Mouse (Mus musculus): ENCODE results near the gene Fam193b.

DNA sequence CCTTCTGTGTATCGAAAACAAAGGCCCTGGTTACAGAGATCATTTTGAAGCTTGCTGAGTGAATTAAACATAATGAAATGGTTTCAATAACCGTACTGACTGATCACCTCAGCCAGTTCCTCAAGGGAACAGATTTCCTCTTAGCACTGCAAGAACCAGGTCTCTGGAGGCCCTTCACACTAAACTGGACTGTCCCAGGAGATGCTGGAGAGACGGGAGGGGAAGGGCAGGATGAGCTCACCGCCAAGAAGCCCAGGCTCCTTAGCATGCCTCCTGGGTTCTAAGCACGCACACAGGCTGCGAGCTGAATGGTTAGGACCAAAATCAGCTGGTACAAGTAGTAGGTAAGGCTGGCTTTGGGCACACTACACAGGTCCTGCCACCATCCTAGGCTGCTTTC lies 3.9 kb downstream of the Fam193b start:
- no peak for TF ChIP-seq CTCF (IDR thresholded peaks at IDR 0.05)
- TF ChIP-seq EP300 (IDR thresholded peaks at IDR 0.05), result no peak
